Mouse (Mus musculus) 3T3-L1 (cell line): ENCODE data around the gene Arl4d.

ENCODE experiments used
- DNase-seq: peaks from one replicate; pipeline ENCODE4 v3.0.0-alpha.2; 2015; ENCODE audit warnings: low read depth, low spot score

Gene Arl4d

DNA sequence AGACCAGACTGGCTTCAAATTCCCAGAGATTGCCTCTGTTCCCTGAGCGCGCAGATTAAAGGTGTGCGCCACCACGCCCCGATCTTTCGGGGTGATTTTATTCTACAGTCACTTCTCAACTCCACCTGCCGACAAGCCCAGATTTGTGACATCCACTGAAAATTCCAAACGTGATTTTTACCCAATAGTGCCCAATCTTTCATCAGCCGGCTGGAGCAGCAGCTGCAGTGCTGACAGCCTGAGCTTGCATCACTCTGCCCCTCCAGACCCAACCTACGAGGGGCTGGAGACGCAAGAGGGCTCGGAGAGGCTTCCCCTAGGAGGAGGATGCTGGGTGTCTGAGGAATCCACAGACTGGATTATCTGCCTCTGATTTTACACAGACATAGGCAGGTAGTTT is 12.3 kb downstream of the Arl4d start:
- DNase-seq = no peak

GRCm38 (mm10) chr11:101678770-101679169 is 13.4 kb downstream of the Arl4d start:
- no peak for DNase-seq

GRCm38 (mm10) chr11:101679907-101680306 is 14.6 kb downstream of the Arl4d start:
- DNase-seq = no peak

DNA sequence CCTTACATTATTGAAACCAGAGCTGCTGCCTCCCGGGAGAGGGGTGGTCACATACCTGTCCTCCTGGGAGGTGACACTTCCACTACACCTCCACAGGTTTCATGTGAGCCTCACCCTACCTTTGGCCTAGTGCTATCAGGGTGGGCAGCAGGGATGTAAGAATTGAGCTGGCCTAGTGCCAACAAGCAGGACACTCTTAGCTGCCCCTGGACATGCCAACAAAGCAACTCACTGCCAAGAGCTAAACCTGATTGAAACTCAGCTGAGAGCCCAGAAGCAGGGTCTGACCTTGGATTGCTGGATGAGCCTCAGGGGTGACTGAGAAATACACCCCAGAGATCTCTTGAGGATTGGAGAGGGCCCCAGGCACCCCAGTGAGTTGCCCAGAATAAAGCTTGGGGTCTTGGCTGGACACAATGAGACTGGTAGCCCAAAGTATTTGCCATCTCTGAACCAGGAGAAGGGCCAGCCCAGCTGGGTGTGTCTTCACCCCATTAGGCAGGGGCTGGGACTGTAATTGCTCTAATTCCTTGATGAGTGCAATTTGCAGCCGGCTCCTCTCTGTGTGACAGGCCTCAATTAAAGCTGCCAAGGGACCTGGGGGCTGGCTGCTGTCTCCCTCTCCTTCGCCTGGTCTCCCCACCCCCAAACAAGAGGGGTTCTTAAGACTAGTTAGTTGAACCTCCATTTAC is 15.4 kb downstream of the Arl4d start:
- DNase-seq = no peak

DNA sequence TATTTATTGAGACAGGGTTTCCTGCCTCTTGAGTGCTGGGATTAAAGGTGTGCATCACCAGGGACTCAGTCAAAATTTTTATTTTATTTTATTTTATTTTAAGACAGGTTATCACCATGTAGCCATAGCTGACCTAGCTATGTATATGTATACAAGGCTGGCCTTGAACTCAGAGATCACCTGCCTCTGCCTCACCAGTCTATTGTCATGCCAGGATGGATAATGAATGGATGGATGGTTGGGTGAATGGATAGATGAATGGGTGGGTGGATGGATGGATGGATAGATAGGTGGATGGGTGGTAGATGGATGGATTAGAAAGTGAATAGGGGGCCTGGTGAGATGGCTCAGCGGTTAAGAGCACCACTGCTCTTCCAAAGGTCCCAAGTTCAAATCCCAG is 16.6 kb downstream of the Arl4d start:
- no peak for DNase-seq

DNA sequence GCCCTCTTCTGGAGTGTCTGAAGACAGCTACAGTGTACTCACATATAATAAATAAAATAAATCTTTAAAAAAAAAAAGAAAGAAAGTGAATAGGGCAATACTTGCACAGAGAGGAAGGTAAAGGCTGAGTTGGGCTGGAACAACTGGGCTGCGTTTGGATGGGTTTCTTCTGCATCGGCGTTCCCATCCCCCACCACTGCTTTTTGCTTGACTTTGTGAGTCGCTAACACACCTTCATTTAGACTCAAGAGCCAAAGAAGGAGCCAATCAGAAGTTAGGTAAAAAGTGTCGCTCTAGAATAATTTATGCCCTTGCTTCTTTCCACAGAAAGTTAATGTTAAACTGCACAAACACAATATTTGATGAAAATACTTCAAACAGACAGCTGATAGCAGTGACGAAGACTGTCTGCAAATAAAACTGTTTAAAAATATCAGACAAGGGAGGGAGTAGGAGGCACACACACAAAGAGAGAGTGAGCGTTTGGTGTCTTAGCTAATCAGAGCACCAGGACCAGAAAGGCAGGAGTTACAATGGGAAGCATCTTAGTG is 17.1 kb downstream of the Arl4d start:
- DNase-seq = no peak

DNA sequence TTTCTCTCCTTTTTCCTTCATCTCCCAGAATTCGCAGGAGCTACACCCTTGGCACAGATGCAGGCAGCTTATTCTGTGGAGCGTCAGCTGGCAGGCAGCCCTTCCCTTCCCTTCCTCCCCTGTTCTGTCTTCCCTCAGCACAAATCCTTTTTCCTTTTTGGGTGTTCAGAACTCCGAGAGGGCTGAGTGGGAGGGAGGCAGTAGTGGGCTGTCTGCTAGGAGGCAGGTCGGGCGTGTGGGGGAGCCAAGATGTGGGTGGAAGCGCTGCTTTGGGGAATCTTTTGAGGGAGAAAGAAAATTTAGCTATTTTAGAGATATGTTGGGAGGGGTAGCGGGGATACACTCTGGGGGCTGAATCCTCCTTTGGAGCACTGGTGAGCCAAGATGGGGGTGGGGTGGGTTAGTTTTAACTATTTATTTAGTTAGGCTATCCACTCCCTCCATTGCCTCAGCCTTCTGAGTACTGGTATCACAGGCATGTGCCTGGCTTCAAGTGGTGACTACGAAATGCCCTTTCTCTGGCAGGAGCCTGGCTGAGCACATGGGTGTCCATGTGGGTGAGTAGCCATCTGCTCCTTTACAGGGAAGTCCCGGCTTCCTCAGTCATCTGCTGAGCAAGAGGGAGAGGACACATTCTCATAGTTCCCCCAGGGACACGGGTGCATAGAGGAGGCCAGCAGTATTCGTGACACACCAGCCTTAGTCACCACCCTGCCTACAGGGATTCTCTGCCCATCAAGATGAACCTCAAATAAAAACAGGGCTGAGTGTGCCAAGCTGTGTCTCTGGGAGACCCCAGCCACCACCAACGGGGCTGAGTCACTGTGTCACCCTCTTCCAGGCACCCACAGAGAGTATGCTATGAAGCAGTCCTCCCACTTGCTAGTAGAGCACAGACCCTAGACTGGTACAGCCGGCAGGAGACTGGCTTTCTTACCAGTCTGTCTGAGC is 22.3 kb downstream of the Arl4d start:
- DNase-seq = peak; percentile 87

DNA sequence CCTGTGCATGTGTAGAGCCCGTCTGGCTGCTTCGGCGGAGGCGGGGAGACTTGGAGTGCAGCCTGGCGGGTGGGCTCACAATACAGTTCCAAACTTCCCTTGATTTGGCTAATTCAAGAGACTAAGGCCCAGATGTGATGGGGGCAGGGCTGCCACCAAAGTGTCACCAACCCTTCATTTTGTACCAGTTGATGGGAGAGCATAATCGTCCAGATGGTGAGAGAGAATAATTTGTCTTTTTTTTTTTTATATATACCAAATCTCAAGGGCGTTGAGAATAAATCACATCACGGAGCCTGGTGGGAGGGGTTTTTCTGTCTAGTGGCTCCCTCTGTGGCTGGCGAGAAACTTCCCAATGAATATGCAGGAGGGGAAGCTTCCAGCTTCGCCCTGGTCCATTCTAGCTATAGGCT is 24.4 kb downstream of the Arl4d start:
- no peak for DNase-seq

DNA sequence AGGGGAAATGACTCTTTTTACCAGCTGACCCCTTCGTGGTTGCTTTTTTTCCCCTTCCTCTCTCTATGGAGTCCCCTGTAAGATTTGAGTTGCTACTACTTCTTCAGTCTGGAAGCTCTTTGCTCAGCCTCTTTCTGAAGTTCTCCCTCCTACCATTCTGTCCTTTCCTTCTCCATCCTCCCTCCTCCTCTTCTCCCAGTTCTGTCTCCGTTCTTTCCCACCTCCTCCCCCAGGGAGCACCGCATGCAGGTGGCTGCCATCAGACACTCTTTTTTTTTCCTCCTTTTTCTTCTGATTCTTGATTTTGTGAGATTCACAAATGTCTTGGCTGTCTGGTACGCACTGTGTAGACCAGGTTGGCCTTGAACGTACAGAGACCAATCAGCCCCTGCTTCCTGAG is 25.0 kb downstream of the Arl4d start:
- DNase-seq = no peak

- no peak for DNase-seq
These were observed 30.7 kb downstream of the Arl4d start for GRCm38 (mm10) chr11:101695906-101696661.

DNA sequence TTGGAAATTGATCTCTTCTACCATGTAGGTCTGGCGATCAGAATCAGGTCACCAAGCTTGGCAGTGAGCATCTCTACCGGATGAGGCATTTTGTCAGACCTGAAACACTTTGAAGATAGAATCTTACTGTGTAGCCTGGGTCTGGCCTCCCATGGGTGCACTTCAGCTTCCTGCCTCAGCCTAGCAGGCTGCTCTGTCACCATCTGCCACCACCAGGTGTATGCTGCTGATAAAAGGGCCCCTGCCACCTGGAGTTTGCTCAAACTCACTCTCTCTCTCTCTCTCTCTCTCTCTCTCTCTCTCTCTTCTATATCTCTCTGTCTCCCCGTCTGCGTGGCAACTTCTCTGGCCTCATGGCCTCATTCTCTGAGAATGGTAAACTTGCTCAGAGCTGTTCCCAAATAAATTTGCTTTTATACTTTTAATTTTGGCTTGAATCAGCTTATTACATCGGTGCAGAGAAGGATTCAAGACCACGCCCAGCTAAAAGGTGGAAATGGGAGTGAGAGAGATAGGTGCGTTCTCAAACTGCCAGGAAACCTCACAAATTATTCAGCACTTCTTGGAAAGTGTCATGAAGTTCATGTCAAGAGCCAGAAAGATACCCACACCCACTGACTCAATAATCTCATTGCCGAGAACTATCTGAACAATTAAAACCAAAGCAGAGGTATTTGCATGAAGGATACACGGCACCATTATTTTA is 32.0 kb downstream of the Arl4d start:
- no peak for DNase-seq

- no peak for DNase-seq
These were observed 32.8 kb downstream of the Arl4d start for GRCm38 (mm10) chr11:101698114-101698513.

- DNase-seq = no peak
These were observed 34.2 kb downstream of the Arl4d start for GRCm38 (mm10) chr11:101699556-101699955.

- no peak for DNase-seq
These were observed 34.6 kb downstream of the Arl4d start for GRCm38 (mm10) chr11:101699991-101700390.

DNA sequence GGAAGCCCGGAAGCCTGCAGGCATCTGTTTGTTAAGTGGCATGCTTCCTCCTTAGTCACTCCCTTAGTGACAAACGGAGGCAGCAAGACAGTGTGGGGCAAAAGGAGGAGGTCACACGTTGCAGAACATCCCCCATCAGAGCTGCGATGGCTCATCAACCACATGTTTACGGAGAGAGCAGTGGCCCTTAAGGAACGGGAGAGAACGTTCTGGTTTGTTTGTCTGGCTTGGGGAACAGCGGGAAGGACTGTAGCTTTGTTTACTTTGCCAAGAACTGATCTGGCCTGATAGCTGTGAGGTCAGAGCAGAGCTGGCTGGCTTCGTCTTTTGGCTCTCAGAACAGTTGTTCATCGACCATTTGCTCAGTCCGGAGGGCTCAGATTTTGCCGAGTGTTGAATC is 35.1 kb downstream of the Arl4d start:
- DNase-seq = no peak

DNA sequence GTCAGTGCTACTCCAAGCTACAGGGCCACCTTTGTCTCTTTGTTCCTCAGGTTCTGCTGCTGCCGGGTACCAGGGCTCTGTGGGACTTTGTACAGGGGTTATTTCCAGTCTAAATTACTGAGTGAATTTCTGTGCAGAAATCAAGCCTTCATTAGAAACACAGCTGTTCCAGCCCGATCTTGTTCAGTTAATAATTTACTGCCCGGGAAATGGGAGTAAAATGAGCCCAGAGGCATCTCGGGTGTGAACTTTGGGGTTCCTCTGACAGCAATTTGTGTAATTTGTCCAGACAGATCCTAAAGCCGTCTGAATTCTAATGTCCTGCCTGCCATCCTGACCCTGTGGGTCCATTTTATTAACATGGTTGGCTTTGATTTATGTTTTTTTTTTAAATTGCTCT is 38.7 kb downstream of the Arl4d start:
- DNase-seq = no peak

GRCm38 (mm10) chr11:101706764-101707448 is 41.6 kb downstream of the Arl4d start:
- DNase-seq = no peak

GRCm38 (mm10) chr11:101708482-101708881 is 43.1 kb downstream of the Arl4d start:
- DNase-seq = no peak

GRCm38 (mm10) chr11:101712811-101713210 is 47.5 kb downstream of the Arl4d start:
- DNase-seq = no peak

DNA sequence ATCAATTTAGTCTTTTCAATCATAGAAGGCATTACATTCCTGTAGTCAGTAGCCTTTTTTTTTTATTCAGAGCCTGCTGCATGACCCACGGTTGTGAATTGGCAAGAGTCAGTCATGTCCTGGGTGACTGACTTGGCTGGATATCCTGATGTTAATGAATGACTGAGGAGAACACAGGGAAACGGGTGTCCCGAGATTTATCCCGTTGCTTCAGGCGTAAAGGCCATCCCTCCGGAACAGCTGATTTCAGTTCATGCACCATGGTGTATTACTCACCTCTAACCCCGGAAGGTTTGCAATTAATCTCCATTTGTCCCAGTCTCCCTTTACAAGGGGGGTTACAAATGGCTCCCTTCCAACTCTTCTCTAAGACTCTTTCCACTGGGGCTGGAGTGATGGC is 48.7 kb downstream of the Arl4d start:
- DNase-seq = no peak
